Mouse (Mus musculus) hematopoietic stem cell, adult 5-6 weeks (primary cell): ENCODE measurements at regions not wholly inside any gene's neighbourhood (a gene's known extent, or its start where the extent isn't known, plus 50 kb on each side); places are given as distances from the start of the nearest gene placed in this dataset.

Source experiments
- ATAC-seq, 2 experiments: fragments of 125-278 bp in 1 of 2; replicated peaks in 1 of 2; 2 replicates each; pipeline ENCODE4 v1.8.0; 2016 to 2017; ENCODE audit warnings: inconsistent platforms in 2 of 2, mild to moderate bottlenecking in 2 of 2, moderate number of reproducible peaks in 2 of 2, low read depth in 1 of 2, moderate TSS enrichment in 1 of 2; ENCODE audit not compliant: low FRiP score in 2 of 2, poor library complexity in 2 of 2, severe bottlenecking in 2 of 2, insufficient read depth in 1 of 2, low TSS enrichment in 1 of 2

DNA sequence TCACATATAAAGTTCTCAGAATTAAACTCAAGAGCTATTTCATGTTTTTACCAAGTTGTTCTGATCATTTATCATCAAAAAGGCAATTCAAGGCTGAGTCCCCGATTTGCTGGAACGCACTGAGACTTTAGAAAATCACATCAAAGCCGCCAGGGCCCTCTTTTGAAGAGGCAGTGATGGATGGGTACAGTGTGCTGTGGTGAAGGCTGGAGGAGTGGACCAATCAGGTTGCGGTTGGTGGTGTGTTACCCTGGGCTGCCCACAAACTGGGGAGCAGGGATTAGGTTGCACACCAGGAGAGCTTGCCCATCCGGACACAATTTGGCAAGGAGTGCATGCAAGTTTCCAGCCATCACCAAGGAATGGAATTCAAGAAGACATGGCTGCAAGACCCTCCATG lies 191.9 kb upstream of the Wdfy3 start:
- ATAC-seq, result no peak

DNA sequence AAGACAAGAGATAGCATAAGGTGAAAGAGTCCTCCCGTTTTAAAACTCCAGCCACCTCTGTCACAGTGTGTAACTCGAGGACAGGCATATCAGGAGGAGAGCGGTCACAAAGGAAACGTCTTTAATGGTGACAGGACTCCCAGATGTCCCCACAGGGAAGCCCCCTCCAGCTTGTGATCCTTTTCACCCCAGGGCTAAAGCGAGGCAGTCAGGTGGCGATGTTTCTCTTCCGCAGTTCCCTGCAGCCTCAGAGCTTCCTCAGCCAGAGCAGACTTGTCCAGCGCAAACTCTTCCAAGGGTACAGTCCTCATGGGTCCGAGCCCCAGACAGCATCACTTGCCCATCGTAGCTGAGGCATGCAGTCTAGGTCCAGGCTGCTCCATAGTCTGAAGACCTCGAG lies 196.7 kb upstream of the Wdfy3 start:
- ATAC-seq, result no peak

DNA sequence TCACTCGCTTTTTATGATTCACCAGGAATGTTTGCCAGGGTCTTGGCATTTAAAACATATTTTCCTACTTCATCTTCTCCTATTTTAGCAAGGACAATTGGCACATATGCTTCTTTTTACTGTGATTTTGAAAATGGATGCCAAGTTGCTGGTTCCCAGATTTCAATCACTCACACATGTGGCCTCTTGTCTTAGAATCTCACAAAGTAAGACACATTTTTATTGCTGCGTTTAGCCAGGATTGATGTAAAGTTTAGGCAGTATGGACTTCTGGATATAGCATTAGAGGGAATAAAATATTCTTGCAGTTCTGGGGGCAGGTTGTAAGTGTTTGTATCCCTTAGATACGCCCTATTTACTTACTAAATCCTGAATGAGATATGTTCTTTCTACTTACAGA lies 197.4 kb upstream of the Wdfy3 start:
- no peak for ATAC-seq

DNA sequence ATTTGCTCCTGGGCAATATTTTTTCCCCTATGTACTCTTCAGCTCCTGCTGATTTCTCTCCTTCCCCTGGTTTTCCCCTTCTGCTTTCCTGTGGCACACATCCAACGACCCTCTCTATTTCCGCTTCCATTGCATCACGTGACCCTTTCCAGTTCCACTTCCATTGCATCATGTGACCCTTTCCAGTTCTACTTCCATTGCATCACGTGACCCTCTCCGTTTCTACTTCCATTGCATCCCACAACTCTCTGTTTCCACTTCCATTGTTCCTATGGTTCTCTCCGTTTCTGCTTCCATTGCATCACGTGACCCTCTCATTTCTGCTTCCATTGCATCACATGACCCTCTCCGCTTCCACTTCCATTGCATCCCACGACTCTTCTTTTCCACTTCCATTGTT lies 199.5 kb upstream of the Wdfy3 start:
- no peak for ATAC-seq

DNA sequence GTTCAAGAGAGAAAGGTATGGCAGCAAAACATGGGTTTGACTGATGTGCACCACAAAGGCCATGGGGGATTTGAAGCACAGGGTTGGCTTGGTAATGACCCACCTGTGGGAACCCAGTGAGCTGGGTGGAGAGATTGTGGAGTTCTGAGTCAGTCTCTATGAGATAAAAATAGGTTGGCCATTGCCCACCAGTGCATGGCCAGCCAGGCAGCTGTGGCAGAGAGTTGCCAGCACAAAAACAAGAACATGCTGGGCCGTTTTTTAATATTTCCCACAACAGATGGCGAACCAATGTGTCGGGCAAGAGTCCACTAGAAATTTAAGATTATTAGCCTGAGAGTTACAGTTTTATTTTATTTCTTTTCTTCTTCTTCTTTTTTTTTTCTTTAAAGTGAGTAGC lies 205.6 kb upstream of the Arhgap24 start:
- ATAC-seq, result no peak

DNA sequence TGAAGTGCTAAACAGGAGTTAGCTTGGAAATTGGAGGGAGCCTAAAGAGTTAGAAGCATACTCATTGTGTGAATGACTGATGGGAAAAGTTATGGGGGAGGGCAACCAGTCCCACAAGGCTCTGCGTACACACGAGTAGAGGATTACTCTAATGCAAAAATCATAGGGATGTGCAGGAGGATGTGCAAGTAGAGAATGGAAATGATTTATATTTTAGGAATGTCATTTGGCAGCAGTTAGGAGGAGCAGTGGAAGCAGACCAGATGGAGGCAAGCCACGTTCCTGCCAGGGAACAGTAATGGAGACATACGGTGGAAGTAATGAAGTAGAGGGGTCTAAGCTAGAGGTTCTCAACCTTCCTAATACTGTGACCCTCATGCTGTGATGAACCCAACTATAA lies 194.1 kb upstream of the Arhgap24 start:
- no peak for ATAC-seq

DNA sequence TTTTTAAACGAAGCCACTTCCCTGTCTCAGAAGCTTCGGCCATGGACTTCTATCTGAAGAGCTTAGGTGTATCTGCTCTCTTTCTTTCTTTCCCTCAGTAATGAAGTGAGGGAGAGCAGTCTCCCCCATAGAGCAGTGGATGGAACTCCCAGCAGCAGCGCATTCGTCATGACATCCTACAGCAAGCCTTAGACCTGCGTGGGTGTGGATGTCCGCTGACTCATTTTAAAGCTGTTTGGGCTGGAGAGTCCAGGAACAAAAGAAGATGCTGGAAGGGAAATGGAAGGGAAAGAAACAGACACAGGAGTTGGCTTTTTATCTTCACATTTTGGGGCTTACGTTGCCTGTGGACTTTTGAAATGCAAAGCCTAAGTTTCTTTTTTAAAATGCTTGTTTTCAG lies 190.3 kb upstream of the Arhgap24 start:
- no peak for ATAC-seq

DNA sequence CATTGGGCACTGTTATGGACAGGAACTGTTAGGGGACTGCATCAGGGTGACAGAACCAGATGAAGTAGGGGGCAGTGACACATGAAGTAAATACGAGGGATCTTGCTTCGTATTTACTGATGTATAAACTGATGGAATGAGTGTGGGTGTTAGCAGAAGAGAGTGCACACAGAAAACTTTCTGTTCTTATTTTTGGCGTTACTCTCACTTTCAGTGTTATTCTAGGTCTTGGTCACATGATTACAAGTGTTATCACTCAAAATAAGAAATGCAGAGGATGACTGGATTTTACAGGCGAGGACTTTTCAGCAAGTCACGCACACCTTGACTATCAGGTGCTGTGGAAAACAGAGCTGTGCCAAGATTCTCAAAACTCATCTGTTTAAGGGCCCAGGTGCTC lies 185.6 kb upstream of the Arhgap24 start:
- ATAC-seq, result no peak

DNA sequence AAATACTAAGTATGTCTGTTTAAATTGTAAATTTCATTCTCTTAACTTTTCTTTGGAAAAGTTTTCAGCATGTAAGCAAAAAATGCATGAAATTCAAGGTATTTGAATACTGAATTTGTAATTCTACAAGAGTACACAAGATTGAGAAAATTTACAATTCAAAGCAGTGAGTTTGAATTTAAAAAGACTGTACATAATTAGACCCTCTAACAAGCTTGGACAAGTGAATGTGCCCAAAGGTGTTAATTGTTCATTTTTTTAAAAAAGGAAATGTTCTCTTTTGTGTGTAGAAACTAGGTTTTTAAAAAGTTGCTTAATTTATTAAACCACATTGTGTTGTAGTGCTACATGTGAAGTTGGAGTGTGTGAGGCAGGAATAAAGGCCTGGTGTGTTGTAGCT lies 174.9 kb upstream of the Arhgap24 start:
- ATAC-seq, result no peak

DNA sequence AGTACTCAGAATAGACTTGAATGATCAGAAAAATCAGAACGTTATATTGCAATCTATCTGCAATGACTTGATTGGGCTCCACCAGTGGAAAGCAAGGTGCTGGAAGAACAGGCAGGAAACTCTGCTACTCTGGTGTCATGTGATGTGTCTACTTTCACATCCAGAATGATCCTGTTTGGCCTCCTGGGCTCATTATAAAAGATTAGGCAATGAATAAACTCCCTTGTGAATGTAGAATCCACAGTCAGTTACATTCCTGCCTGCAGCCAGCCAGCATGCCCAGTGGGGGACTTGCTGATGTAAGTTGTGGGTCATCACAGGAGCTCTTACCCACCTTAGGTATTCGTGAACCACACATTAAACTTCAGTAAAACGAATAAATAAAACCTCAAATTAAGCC lies 174.5 kb upstream of the Arhgap24 start:
- no peak for ATAC-seq

DNA sequence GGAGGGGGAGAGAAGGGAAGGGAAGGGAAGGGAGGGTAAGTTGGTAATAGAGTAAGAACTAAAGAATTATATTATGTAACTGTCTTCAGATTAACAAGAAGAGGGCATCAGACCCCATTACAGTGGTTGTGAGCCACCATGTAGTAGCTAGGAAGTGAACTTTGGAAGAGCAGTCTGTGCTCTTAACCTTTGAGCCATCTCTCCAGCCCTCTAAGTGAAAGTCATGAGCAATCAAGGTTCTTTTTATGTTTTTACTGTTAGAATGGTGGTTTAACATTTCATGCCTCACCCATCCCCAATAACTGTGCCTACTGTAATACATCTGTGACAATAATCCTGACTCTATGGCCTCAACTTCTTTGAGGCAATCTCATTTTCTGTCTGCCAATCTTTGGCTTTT lies 169.6 kb upstream of the Arhgap24 start:
- no peak for ATAC-seq

DNA sequence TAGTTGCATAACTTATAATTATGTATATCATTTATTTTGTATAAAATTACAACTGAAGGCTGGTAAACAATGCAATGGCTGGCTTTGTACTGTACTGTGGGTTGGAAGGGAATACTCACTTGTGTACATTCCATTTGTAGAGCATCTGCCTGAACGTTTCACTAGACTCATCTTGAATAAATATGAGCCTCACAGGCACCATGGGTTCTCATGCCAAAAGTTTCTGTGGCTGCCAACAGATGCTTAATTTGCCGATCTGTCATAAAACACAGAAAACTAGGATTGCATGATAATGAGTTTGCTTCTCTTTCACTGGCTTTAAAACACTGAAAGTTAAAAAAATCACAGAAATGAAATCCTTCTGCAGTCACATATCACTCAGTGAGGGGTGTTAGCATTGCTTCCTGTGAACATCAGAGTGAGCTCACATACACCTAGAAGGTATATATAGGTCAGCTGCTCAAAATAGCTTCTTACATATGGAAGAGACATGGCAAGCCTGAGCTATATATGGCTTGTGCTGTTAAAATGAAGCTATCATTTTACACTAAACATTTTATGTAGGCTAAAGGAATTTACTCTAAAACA lies 152.9 kb upstream of the Arhgap24 start:
- no peak for ATAC-seq

DNA sequence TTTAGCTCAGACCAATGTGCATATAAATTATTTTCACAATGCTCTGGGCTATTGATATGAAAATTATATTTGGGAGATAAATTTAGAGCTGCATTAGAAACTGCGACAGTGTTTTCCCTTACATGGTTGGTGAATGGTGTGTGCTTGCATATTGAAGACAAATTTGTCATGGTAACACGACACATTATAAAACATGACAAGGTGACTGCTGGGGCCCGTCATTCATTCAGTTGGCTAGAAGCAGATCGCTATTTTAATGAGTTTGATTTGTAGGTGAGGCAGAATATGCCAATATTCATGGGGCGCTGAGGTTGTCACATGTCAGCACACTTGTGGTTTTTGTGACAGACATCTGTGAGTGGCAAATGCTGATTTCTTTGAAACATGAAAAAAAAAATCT lies 147.3 kb upstream of the Arhgap24 start:
- no peak for ATAC-seq

DNA sequence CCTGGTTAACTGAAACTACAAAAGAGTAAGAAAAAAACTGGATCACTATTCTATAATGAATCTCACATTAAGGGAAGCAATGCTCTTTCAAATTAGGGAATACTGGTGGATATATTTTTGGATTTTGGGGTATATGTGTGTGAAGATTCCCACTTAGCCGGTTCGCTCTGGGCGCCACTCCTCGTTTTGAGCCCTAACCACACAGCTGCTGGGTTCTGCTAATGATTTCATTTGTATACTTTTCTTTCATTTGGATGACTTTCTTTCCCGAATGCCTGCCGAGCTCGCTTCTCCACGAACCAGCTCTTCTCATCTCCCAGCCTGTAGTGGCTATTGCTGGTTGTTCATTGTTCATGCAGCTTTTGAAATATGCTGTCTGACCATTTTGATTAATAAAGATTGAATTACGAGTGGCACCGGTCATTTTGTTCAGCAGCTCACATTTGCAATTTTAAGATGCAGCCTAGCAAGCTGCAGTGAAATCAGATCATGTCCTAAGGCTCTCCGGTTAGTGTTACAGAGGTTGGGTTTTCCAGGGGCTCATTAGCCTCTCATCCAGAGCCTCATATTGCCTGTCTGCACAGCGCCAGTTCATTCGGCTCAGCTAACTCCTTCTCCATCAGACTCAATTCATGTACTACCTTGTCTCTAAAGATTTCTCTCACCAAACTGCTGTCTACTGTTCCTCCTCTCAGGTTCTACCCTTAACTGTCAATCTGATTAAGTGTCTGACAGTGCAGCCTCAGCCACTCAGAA lies 146.6 kb upstream of the Arhgap24 start:
- ATAC-seq, result no peak

DNA sequence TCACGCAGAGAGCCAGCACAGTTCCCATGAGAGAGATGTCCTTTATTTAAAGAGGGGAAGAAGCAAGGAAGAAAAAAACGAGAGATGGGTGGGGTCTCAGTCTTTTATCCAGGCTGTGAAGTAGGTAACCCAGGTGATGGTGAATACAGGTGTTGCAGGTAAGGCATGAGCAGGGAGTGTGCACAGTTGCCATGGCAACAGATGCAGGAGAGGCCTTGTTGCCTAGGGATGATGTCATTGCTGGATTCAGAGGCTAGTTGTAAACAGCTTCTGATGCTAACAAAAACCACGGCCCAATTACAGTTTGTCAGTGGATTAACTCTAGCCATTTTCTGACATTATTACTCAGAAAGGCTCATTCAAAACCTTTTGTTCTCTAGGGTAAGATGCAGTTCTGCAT lies 114.7 kb upstream of the Arhgap24 start:
- no peak for ATAC-seq

DNA sequence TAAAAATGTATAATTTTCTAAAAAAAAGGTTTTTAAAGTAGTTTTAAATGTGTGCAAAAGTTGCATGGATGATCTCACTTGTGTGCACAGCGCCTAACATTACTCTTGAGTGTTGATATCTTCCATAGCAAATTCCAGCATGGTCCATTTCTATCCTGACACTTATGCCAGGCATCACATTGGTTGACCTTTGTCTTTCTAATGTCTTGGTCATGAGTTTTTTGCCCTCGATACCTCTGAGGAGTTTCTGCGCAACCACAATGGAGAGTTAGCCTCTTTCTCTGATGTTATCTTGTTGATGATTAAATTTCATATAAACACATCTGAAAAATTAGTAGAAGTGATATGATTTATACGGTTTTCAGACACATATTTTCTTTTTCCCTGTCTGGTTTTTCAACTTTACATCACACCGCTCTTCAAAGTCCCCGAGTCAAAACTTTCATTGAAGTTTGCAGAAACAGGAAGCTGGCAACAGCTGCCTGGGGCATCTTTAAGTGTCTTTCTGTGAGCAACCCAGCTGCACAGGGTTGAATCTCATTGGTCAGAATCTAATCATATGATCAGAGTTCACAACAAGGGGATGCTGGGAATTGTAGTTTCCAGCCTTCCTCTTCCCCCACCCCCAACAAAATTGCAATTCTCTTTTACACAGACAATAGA lies 107.8 kb upstream of the Arhgap24 start:
- ATAC-seq, result 0 out of 4 replicates have a peak, but pooled peaks of 1 of the 2 experiments have one; percentile 53

DNA sequence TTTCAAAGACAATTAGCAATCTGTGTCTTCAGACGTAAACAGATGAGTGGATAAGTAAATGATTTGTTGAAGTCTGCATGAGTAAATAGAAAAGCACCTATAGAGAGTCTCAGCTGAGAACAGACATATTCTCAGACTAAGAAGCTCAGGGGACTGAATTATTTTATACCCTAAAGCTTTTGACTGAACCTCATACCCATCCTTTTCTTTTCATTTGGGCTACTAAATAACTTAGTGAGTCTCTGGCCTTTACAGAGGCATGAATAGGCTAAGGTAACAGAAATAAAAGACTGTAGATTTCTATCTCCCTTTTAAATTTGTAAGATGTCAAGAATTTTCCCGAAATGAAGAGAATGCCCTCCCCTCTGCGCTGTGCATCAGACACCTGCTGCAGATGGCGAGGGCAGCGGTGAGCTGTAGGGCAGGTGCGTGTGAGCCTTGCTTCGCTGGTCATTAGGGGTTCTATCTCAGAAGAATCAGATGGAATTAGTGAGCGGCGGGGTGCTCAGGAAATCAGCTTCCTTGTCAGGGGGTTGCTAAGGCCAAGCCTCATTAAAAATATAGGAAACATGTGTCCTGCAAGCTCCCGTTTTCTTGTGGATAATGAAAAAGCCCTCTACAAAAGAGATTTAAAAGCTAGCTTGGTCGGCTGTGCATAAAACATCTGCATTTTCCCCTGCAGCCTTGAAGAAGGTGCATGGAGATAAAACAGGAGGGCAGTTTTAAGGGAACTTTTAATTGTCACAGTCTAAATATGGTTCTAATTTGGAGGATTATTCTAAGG lies 107.0 kb upstream of the Arhgap24 start:
- ATAC-seq, result no peak

DNA sequence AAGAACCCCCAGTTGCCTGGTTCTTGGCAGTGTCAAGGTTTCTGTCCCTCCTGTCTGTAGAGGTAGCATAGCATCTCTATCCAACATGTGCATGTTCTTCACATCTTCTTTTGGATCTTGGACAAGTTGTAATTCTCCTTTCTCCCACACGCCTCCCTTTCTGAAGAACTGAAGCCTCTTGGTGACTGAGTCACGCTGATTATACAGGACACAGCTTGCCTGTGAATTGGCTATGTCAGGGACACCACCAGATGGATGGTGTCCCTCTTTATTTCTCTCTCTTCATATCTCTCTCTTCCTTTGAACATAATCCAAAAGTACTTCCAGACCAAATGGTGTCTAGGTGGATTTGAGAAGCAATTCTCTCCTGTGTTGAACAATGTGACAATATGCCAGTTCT lies 105.9 kb upstream of the Arhgap24 start:
- no peak for ATAC-seq
